Mouse (Mus musculus) T-helper 17 cell (primary cell): ENCODE measurements around the gene Tcl1b2.
"Not testable (repeated sequence)": the region's sequence is repeated elsewhere in the genome, so short reads cannot be mapped to it uniquely, and the experiment has no call there.

Experiments
- in situ Hi-C, 2 experiments: fragments of 300-600 bp; cut with MboI, MseI; formaldehyde crosslinking; loops; 1 replicate in 1 of 2; 2 replicates in 1 of 2; pipeline ENCODE4 v1.15.1; 2025; ENCODE audit warnings: high pct_unique_total_duplicates in 2 of 2

The Tcl1b2 gene

GRCm38 (mm10) chr12:105166734-105167133 lies 20.9 kb downstream of the Tcl1b2 start:
- in situ Hi-C loops = no loop called here

DNA sequence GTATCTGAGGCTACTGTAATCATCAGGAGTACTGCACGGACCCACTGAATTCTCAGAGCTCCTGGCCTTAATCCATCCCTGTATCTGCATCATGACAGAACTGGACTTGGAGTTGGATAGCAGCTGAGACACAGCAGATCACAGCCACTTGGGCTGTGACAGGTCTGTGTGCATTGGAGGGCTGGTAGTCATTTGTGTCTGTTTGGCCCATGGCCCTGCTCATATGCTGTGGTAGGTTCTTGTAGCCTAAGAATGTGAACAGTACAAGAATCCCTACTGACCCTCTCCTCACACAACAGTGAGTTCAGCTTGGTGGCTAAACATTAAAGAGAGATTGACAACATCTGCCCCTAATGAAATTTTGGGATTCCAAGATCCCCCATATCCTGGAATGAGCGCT lies 27.6 kb downstream of the Tcl1b2 start:
- in situ Hi-C loops = no loop called here

- in situ Hi-C loops = not testable (repeated sequence)
These were observed 28.5 kb downstream of the Tcl1b2 start for GRCm38 (mm10) chr12:105174318-105174717.

DNA sequence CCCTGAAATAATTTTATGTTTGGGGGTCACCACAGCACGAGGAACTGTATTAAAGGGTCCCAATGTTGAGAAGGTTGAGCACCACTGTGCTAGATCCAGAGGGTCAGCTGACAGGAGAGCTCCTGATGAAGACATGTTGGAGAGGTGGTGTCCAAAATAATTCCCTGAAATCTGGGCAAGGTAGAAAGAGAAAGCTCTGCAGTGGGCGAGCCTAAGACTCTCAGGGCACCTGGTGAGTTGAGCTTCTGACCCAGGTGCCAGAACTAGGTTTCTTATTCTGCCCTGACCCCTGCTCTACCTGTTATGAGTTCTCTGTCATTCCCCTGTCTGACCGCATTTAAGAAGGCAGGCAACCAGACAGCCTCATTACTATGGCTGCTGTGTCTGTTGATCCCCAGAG lies 30.2 kb downstream of the Tcl1b2 start, which contains the start of gene Tcl1b5:
Gene Tcl1b5 (plus strand): TSS at position 301 of the 400 bp plus-strand sequence.
- in situ Hi-C loops = not testable (repeated sequence)

DNA sequence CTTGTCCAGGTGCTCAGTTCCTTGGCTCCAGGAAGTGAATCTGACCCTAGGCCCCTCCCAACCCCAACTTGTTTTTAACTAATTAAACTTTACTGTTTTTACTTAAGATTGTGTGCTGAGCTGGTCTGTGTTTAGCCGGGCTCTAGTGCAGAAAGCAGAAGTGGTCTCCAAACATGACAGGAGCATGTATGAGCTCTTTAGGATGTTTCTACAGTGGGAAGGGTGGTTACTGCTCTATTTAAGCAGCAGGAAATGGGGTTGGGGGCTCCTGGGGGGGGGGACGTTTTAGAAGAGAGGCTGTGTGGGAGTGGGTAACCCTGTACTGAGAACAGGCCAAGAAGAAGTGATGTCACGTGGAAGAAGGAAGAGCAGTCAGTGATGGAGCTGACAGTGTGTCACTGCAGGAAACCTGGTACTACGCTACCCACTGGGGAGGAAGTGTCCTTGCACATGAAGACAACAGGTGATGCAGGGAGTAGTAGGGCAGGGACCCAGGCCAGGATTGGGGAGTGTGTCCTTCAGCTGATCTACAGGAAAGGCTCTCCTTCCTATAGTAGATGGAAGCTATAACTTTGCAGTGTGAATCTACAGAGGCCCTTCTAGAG lies 35.3 kb downstream of the Tcl1b2 start:
- in situ Hi-C loops = not testable (repeated sequence)

DNA sequence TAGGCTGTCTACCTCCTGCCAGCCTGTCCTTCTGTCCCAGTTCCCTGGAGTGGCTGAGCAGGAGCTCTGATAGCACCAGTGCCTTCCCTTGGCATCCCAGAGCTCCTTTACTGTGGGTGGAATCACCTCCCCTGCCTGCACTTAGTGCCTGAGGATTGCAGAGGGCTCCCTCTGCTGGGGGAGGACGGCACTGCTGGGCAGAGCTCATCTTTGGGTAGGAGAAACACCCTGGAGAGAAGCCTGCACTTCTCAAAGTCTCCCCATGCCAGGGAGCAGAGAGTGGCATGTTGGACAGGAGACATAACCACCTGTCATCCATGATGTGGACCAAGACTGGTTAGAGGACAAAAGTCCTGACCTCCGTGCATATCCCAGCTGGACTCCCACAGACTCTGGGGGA lies 43.2 kb downstream of the Tcl1b2 start:
- in situ Hi-C loops = not testable (repeated sequence)

DNA sequence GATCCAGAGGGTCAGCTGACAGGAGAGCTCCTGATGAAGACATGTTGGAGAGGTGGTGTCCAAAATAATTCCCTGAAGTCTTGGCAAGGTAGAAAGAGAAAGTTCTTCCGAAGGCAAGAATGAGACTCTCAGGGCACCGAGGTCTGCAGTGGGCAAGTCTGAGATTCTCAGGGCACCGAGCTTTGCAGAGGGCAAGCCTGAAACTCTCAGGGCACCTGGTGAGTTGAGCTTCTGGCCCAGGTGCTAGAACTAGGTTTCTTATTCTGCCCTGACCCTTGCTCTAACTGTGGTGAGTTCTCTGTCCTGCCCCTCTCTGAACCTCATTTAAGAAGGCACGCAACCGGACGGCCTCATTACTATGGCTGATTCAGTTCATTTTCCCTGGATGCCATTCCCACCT lies 44.9 kb downstream of the Tcl1b2 start, which contains the start of gene Tcl1b3:
Gene Tcl1b3 (plus strand): TSS at position 301 of the 400 bp plus-strand sequence.
- in situ Hi-C loops = not testable (repeated sequence)

DNA sequence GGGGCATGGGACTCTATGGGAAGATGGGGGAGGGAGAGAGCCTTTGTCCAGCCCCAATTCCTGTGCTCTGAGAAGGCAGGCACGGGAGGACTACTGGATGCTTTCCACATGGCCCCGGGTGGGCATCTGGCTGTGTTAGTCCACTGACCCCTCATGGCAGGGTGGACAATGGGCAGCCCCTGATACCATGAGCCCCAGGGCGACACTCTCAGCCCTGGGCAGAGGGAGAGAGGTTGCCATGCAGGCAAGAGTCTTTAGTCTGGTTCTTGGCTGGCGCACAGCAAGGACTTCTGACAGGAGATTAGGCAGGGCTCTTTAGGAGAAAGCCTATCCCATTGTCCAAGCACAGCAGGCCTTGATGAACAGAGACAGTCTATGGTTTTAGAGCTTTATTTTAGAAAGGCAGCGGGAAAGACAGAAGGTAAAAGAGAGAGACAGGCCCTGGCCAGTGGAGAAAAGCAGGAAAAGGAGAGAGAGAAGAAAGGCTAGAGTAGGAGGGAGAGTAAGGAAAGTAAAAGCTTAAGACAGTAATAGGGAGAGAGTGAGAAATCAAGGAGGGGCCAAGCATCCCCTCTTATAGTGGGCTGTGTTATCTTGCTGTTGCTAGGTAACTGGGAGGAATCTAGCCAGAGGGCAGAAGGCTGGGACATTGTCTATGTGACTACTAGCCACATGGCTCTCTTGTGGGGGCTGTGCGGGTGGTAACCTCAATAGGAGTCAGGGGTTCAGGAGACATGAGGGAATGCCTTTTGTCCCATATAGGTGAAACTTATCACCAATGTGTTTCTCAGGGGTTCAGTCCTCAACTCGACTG lies 54.1 kb downstream of the Tcl1b2 start:
- in situ Hi-C loops = not testable (repeated sequence)

- in situ Hi-C loops = not testable (repeated sequence)
These were observed 55.8 kb downstream of the Tcl1b2 start, which contains the start of gene Tcl1b4 for GRCm38 (mm10) chr12:105201657-105202056. Gene Tcl1b4, plus strand, starts transcription at chr12:105201957.
